ENCODE assay signal across 27 mouse cellular contexts in genomic region chr1:72728781-72729180, GRCm38 (mm10). TPM values are rescaled to one million over a fixed set of nuclear protein-coding genes. Genes with fewer than 3 reads are reported as not detected.
"Had no signal": no experiment of that assay in that cellular context is flagged by ENCODE, and none has a peak within 500 bp of the region (broad histone marks: within the 10 kb centered on the region; RNA-seq: fewer than 3 reads in every experiment).

No protein-coding gene starts in this region.

- H3K27ac ChIP-seq: kidney, embryonic 15.5 days; left cerebral cortex, adult 2 months; liver, embryonic 14.5 days; macrophage; midbrain, embryonic 12.5 days; midbrain, embryonic 15.5 days had no signal

- H3K9me3 ChIP-seq: kidney, embryonic 15.5 days; limb, embryonic 15.5 days; midbrain, embryonic 12.5 days; midbrain, embryonic 15.5 days had no signal

- H3K36me3 ChIP-seq: kidney, embryonic 15.5 days; limb, embryonic 15.5 days; midbrain, embryonic 12.5 days; midbrain, embryonic 15.5 days had no signal

- DNase-seq: kidney, adult 11 months; kidney, postnatal 36 days; layer of hippocampus, postnatal 36 days; liver, postnatal 0 days; lung, embryonic 14.5 days; thymus, adult 18-20 months; thymus, postnatal 36 days had no signal

- ATAC-seq: liver, postnatal 0 days; lung, postnatal 0 days; midbrain, embryonic 15.5 days had no signal

- H3K4me1 ChIP-seq: midbrain, embryonic 12.5 days; midbrain, embryonic 15.5 days had no signal

- H3K4me3 ChIP-seq: kidney, embryonic 15.5 days; left cerebral cortex, adult 2 months; limb, embryonic 15.5 days; midbrain, embryonic 12.5 days; midbrain, embryonic 15.5 days; myocyte had no signal

- H3K4me2 ChIP-seq: kidney, embryonic 15.5 days; limb, embryonic 15.5 days; liver, embryonic 11.5 days; lung, embryonic 14.5 days; midbrain, embryonic 12.5 days; midbrain, embryonic 15.5 days had no signal

- H3K9ac ChIP-seq: kidney, embryonic 15.5 days; limb, embryonic 15.5 days; liver, embryonic 14.5 days; liver, postnatal 0 days; lung, embryonic 14.5 days; midbrain, embryonic 12.5 days; midbrain, embryonic 15.5 days had no signal

- H3K27me3 ChIP-seq: kidney, embryonic 15.5 days; limb, embryonic 15.5 days; midbrain, embryonic 12.5 days; midbrain, embryonic 15.5 days had no signal

RNA-seq across cellular contexts. Expression of gene Ankar, which starts 28.4 kb away (rescaled TPM):
- total RNA-seq: layer of hippocampus, adult 8-10 months; layer of hippocampus, postnatal 10 days; layer of hippocampus, postnatal 36 days; left cerebral cortex, adult 2 months; left cerebral cortex, postnatal 10 days; left cerebral cortex, postnatal 36 days; megakaryocyte, adult 5-6 weeks had no signal
- polyA plus RNA-seq: kidney, embryonic 15.5 days; limb, embryonic 15.5 days; liver, embryonic 11.5 days; liver, embryonic 14.5 days; liver, postnatal 0 days; lung, embryonic 14.5 days; lung, postnatal 0 days; macrophage; midbrain, embryonic 12.5 days; midbrain, embryonic 15.5 days; myocyte; neural tube, embryonic 11.5 days; small intestine, adult 2 months; spleen, adult 2 months; stomach, embryonic 16.5 days; urinary bladder, adult 2 months had no signal
